Mouse (Mus musculus) lung, postnatal 0 days (tissue): ENCODE results near the gene Map3k1.

Experiments used
- CTCF ChIP-seq: IDR thresholded peaks from 2 replicates; pipeline ENCODE4 v1.5.1; 2016; ENCODE audit warnings: antibody characterized with exemption, mild to moderate bottlenecking
- EP300 ChIP-seq: IDR thresholded peaks from 2 replicates; pipeline ENCODE4 v1.6.1; 2016; ENCODE audit warnings: antibody characterized with exemption, mild to moderate bottlenecking, control low read depth

GRCm38 (mm10) chr13:111815017-111815416 lies 6.2 kb upstream of the Map3k1 start:
- TF ChIP-seq CTCF = peak; percentile 27
- no peak for TF ChIP-seq EP300
